Mouse (Mus musculus) adipose tissue, adult 10 weeks (tissue): ENCODE data around the gene Por. TPM values are rescaled to one million over a fixed set of nuclear protein-coding genes. Genes with fewer than 3 reads are reported as not detected.

Experiments
- polyA plus RNA-seq: library from polyadenylated mRNA; stranded (reverse); fragments of 350-450 nt; fragmentation: Illumina TruSeq; extraction: RNeasy Lipid Tissue Mini Kit (QIAGEN cat#74804); gene quantifications from one replicate; pipeline ENCODE4 v1.2.3, GENCODE M21; 2014; ENCODE audit warnings: low read depth, low replicate concordance

Gene Por
- polyA plus RNA-seq: 150 TPM

GRCm38 (mm10) chr5:135669741-135670275, at the start of gene Por:
Gene Por, plus strand, starts transcription at chr5:135670033.

GRCm38 (mm10) chr5:135632117-135632796, 37.6 kb upstream of the Por start, which contains the start of gene Rhbdd2:
Gene Rhbdd2, plus strand, starts transcription at chr5:135632618.

GRCm38 (mm10) chr5:135743741-135744609, 74.1 kb downstream of the Por start, which contains the start of gene Tmem120a:
Gene Tmem120a, minus strand, starts transcription at chr5:135744448.

DNA sequence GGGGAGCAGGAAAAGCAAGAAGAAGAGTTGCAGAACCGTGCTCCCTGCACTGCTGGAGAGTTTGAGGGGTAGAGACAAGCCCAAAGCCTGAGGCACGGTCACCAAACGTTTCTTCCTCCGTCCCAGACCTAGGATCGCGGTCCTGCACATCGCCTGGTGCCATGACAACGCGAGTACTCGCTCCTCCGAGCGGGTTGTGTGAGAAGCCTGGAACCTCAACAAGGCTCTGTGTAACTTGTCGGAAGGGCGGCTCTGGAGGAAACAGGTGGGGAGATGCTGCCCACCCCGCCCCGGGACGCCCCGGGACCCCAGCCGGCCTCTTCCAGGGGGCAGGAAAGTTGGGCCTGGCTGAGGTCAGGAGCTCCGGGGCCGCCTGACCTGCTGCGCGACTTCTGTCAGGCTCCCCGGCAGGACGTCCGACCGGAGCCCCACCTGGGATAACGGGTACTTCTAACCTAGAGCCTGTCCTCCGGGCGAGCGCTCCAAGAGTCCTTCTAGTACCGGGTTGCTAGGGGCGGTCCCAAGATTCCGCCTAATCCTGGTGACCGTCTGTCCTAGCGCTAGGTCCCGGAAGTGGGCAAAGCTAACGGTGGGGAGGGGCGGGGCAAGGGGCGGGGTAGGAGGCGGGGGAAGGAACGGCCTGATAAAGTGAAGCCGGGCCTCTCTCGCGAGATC, 108.1 kb downstream of the Por start, which contains the start of gene Styxl1:
TSS of gene Styxl1 (minus strand) at position 590 of the 675 bp plus-strand sequence.

DNA sequence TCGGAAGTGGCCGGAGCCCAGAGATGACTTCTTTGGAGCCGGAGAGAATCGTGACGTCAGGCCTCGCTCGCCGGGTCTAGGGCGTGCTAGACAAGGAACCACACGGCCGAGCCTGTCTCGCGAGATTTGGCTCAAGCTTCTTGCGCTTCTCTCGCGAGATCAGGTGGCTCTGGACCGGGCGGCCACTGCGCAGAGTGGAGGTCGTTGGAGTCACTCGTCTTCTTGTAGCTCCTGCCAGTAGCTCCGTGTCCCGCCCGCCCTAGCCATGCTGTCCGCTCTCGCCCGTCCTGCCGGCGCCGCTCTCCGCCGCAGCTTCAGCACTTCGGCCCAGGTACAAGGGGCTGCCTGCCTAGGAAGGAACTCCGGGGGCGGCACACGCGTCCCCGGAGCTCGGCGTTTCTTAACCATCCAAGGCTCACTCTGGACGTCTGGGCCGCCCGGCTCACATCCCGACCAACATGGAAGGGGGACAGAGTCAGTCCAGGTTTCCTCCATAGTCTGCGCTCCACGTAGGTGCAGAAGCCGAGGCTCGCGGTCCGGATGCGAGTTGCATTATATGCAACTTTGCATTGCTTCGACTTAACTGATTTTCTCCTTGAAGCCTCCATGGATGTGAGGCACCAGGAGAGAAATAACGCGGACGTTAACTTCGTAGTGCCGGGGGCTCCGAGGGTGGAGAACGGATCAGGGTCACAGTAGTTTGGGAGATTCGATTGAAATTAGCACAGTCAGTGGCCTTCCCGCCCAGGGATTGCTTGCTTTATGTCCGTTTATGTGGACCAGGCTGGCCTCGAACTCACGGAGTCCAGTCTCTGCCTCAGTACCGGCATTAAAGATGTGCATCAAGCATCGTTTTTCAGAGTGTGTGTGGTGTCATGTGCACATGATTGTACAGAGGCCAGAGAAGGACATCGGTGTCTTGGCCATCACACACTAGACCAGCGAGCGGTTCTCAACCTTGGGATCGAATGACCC, 108.9 kb downstream of the Por start, which contains the start of gene Mdh2:
TSS of gene Mdh2 (plus strand) at position 10 of the 975 bp plus-strand sequence.

Other genes starting within 250 kb of the Por start
- 24.9 TPM for gene Hip1, start 124.9 kb upstream of the Por start, polyA plus RNA-seq
- gene Ccl26, start 106.5 kb upstream of the Por start, polyA plus RNA-seq: not detected
- 15.2 TPM for gene Ccl24, start 97.0 kb upstream of the Por start, polyA plus RNA-seq
- gene Rhbdd2, start 37.4 kb upstream of the Por start, polyA plus RNA-seq: 32.3 TPM
- gene Tmem120a, start 74.4 kb downstream of the Por start, polyA plus RNA-seq: 92.4 TPM
- gene Styxl1, start 108.4 kb downstream of the Por start, polyA plus RNA-seq: 3.8 TPM
- gene Mdh2, start 108.4 kb downstream of the Por start, polyA plus RNA-seq: 245 TPM
- gene Srrm3, start 136.9 kb downstream of the Por start, polyA plus RNA-seq: not detected
- 85.0 TPM for gene Hspb1, start 217.9 kb downstream of the Por start, polyA plus RNA-seq